Mouse (Mus musculus) forebrain, embryonic 15.5 days (tissue): Measurements from ENCODE around the gene Enc1. TPM values are rescaled to one million over a fixed set of nuclear protein-coding genes. Genes with fewer than 3 reads are reported as not detected.

Experiments
- ATAC-seq: fragments of 200-750 bp; cut with Nextera tagmentation; replicated peaks from 2 replicates; pipeline ENCODE4 v1.8.0; 2017; ENCODE audit warnings: mild to moderate bottlenecking, moderate TSS enrichment, moderate library complexity
- H3K27ac ChIP-seq: fragments of 300-500 bp; sonication (generic); replicated peaks from 2 replicates; pipeline ENCODE4 v1.5.1; 2015; ENCODE audit warnings: mild to moderate bottlenecking, inconsistent platforms
- H3K27me3 ChIP-seq: fragments of 300-500 bp; sonication (generic); 2 replicates; pipeline ENCODE4 v1.6.1; 2015; ENCODE audit warnings: inconsistent platforms
- H3K36me3 ChIP-seq: fragments of 300-500 bp; sonication (generic); 2 replicates; pipeline ENCODE4 v1.6.1; 2015; ENCODE audit warnings: mild to moderate bottlenecking, inconsistent platforms
- H3K4me1 ChIP-seq: fragments of 300-500 bp; sonication (generic); 2 replicates; pipeline ENCODE4 v1.6.1; 2015; ENCODE audit warnings: inconsistent platforms
- H3K4me2 ChIP-seq: fragments of 300-500 bp; sonication (generic); replicated peaks from 2 replicates; pipeline ENCODE4 v1.6.1; 2015; ENCODE audit warnings: mild to moderate bottlenecking, inconsistent platforms
- H3K4me3 ChIP-seq: fragments of 300-500 bp; sonication (generic); 2 replicates; pipeline ENCODE4 v1.5.1; 2015; ENCODE audit warnings: mild to moderate bottlenecking, inconsistent platforms
- H3K9ac ChIP-seq: fragments of 300-500 bp; sonication (generic); replicated peaks from 2 replicates; pipeline ENCODE4 v1.6.1; 2015; ENCODE audit warnings: mild to moderate bottlenecking, inconsistent platforms
- H3K9me3 ChIP-seq: fragments of 300-500 bp; sonication (generic); 2 replicates; pipeline ENCODE4 v1.6.1; 2016; ENCODE audit warnings: inconsistent platforms
- WGBS: fragments of 180-500 bp; shearing (Covaris S2); methylation state at CpG from one replicate; pipeline ENCODE4 v1.1.7; 2015; ENCODE audit warnings: mixed read lengths; 5-methylcytosine and 5-hydroxymethylcytosine counted together
- polyA plus RNA-seq: library from polyadenylated mRNA; unstranded; fragments of >200 nt; fragmentation: Nextera tagmentation; extraction: Ambion mirVana; gene quantifications from 2 replicates; pipeline ENCODE4 v1.2.1, GENCODE M21; 2015

Enc1 gene
- polyA plus RNA-seq, 1 experiment from 2014 or later = 103 TPM

GRCm38 (mm10) chr13:97245157-97245556 lies 4.3 kb downstream of the Enc1 start:
- no peaks in the 10 kb centered on the region for H3K9me3 ChIP-seq
- 75% methylated on average over 12 of the region's 12 CpGs for WGBS
- no peaks in the 10 kb centered on the region for H3K27me3 ChIP-seq
- peaks cover 77% of the 10 kb centered on the region for H3K4me1 ChIP-seq
- H3K9ac ChIP-seq = peak overlapping the region; percentile 98
- ATAC-seq = no peak
- H3K36me3 ChIP-seq = peaks cover 28% of the 10 kb centered on the region
- H3K4me2 ChIP-seq = peak overlapping the region; percentile 83
- peak overlapping the region; percentile 96 for H3K4me3 ChIP-seq
- peak overlapping the region; percentile 99 for H3K27ac ChIP-seq

- H3K4me2 ChIP-seq = peak overlapping the region; percentile 83
- peak overlapping the region; percentile 46 for H3K27ac ChIP-seq
- H3K4me3 ChIP-seq = peak overlapping the region; percentile 17
- peaks cover 83% of the 10 kb centered on the region for H3K4me1 ChIP-seq
- no peaks in the 10 kb centered on the region for H3K9me3 ChIP-seq
- H3K9ac ChIP-seq = peak overlapping the region; percentile 19; the same call in 1 of the 2 replicates
- 64% methylated on average over 16 of the region's 16 CpGs for WGBS
- H3K27me3 ChIP-seq = no peaks in the 10 kb centered on the region
- ATAC-seq = 0 out of 2 replicates have a peak, but pooled peaks have one; percentile 18
- peaks cover 35% of the 10 kb centered on the region for H3K36me3 ChIP-seq
Observed at GRCm38 (mm10) chr13:97246217-97246616, 5.3 kb downstream of the Enc1 start.

GRCm38 (mm10) chr13:97247754-97248153 lies 6.8 kb downstream of the Enc1 start:
- 35% methylated on average over 4 of the region's 4 CpGs for WGBS
- peak overlapping the region; percentile 16 for H3K4me3 ChIP-seq
- H3K36me3 ChIP-seq = peaks cover 40% of the 10 kb centered on the region
- 0 out of 2 replicates have a peak overlapping the region, but pooled peaks have one; percentile 0 for H3K9ac ChIP-seq
- peak overlapping the region; percentile 83 for H3K4me2 ChIP-seq
- no peaks in the 10 kb centered on the region for H3K27me3 ChIP-seq
- peaks cover 98% of the 10 kb centered on the region for H3K4me1 ChIP-seq
- ATAC-seq = no peak
- H3K27ac ChIP-seq = peak overlapping the region; percentile 92; the same call in 1 of the 2 replicates
- H3K9me3 ChIP-seq = no peaks in the 10 kb centered on the region

- Histone ChIP-seq H3K4me1 (peaks cover 98% of the 10 kb centered on the region), H3K9ac (peak overlapping the region; percentile 1; the same call in 1 of the 2 replicates), H3K27me3 (no peaks in the 10 kb centered on the region), H3K36me3 (peaks cover 40% of the 10 kb centered on the region), H3K4me2 (peak overlapping the region; percentile 83), H3K9me3 (no peaks in the 10 kb centered on the region), H3K27ac (peak overlapping the region; percentile 92), H3K4me3 (peak overlapping the region; percentile 16)
- 6% methylated on average over 5 of the region's 5 CpGs for WGBS
- no peak for ATAC-seq
Observed at GRCm38 (mm10) chr13:97249051-97249461, 8.2 kb downstream of the Enc1 start.

- Histone ChIP-seq H3K9ac (peak overlapping the region; percentile 1; the same call in 1 of the 2 replicates), H3K27me3 (no peaks in the 10 kb centered on the region), H3K27ac (peak overlapping the region; percentile 92), H3K4me1 (peaks cover 99% of the 10 kb centered on the region), H3K9me3 (no peaks in the 10 kb centered on the region), H3K36me3 (peaks cover 40% of the 10 kb centered on the region), H3K4me3 (peak overlapping the region; percentile 16), H3K4me2 (peak overlapping the region; percentile 83)
- 27% methylated on average over 5 of the region's 5 CpGs for WGBS
- ATAC-seq = no peak
Observed at GRCm38 (mm10) chr13:97249507-97250078, 8.7 kb downstream of the Enc1 start.

- no peaks in the 10 kb centered on the region for H3K27me3 ChIP-seq
- peak overlapping the region; percentile 83 for H3K4me2 ChIP-seq
- H3K9ac ChIP-seq = peak overlapping the region; percentile 1; the same call in 1 of the 2 replicates
- no peak for ATAC-seq
- 25% methylated on average over 5 of the region's 5 CpGs for WGBS
- H3K9me3 ChIP-seq = no peaks in the 10 kb centered on the region
- H3K4me1 ChIP-seq = peaks cover 98% of the 10 kb centered on the region
- peaks cover 37% of the 10 kb centered on the region for H3K36me3 ChIP-seq
- H3K4me3 ChIP-seq = peak overlapping the region; percentile 16; the same call in 1 of the 2 replicates
- peak overlapping the region; percentile 92 for H3K27ac ChIP-seq
Observed at GRCm38 (mm10) chr13:97250148-97250547, 9.2 kb downstream of the Enc1 start.

- H3K4me1 ChIP-seq = peaks cover 98% of the 10 kb centered on the region
- peak overlapping the region; percentile 92 for H3K27ac ChIP-seq
- 0 out of 2 replicates have a peak overlapping the region, but pooled peaks have one; percentile 1 for H3K9ac ChIP-seq
- no peak overlapping the region for H3K4me3 ChIP-seq
- no peak for ATAC-seq
- no peaks in the 10 kb centered on the region for H3K27me3 ChIP-seq
- H3K4me2 ChIP-seq = peak overlapping the region; percentile 83
- peaks cover 31% of the 10 kb centered on the region for H3K36me3 ChIP-seq
- H3K9me3 ChIP-seq = no peaks in the 10 kb centered on the region
- 10% methylated on average over 20 of the region's 20 CpGs for WGBS
Observed at GRCm38 (mm10) chr13:97250551-97251380, 9.9 kb downstream of the Enc1 start.

GRCm38 (mm10) chr13:97251736-97252135 lies 10.8 kb downstream of the Enc1 start:
- Histone ChIP-seq H3K9me3 (no peaks in the 10 kb centered on the region), H3K27me3 (no peaks in the 10 kb centered on the region), H3K4me2 (no peak overlapping the region), H3K27ac (peak overlapping the region; percentile 92), H3K4me1 (peaks cover 98% of the 10 kb centered on the region), H3K4me3 (no peak overlapping the region), H3K9ac (no peak overlapping the region), H3K36me3 (peaks cover 25% of the 10 kb centered on the region)
- WGBS = 22% methylated on average over 7 of the region's 7 CpGs
- no peak for ATAC-seq

- Histone ChIP-seq H3K9me3 (no peaks in the 10 kb centered on the region), H3K4me2 (no peak overlapping the region), H3K9ac (no peak overlapping the region), H3K36me3 (peaks cover 22% of the 10 kb centered on the region), H3K27me3 (no peaks in the 10 kb centered on the region), H3K4me3 (no peak overlapping the region), H3K27ac (peak overlapping the region; percentile 92), H3K4me1 (peaks cover 98% of the 10 kb centered on the region)
- WGBS = 5% methylated on average over 7 of the region's 7 CpGs
- peak; percentile 51 for ATAC-seq
Observed at GRCm38 (mm10) chr13:97252469-97252868, 11.6 kb downstream of the Enc1 start.

GRCm38 (mm10) chr13:97253418-97253981 lies 12.6 kb downstream of the Enc1 start:
- ATAC-seq = peak; percentile 27; the same call in 1 of the 2 replicates
- peaks cover 90% of the 10 kb centered on the region for H3K4me1 ChIP-seq
- peak overlapping the region; percentile 92 for H3K27ac ChIP-seq
- H3K4me2 ChIP-seq = no peak overlapping the region
- H3K9me3 ChIP-seq = no peaks in the 10 kb centered on the region
- no peak overlapping the region for H3K9ac ChIP-seq
- 36% methylated on average over 6 of the region's 6 CpGs for WGBS
- H3K4me3 ChIP-seq = no peak overlapping the region
- no peaks in the 10 kb centered on the region for H3K27me3 ChIP-seq
- peaks cover 15% of the 10 kb centered on the region for H3K36me3 ChIP-seq

GRCm38 (mm10) chr13:97253994-97254393 lies 13.1 kb downstream of the Enc1 start:
- WGBS = 88% methylated on average over 5 of the region's 5 CpGs

More at GRCm38 (mm10) chr13:97253994-97254393, 13.1 kb downstream of the Enc1 start:
- Histone ChIP-seq H3K36me3 (peaks cover 12% of the 10 kb centered on the region), H3K4me2 (no peak overlapping the region), H3K27ac (peak overlapping the region; percentile 92), H3K27me3 (no peaks in the 10 kb centered on the region), H3K9me3 (no peaks in the 10 kb centered on the region), H3K4me3 (no peak overlapping the region), H3K9ac (no peak overlapping the region), H3K4me1 (peaks cover 85% of the 10 kb centered on the region)
- no peak for ATAC-seq
